Mouse (Mus musculus): ENCODE results near the gene Gm21887. TPM values are rescaled to one million over a fixed set of nuclear protein-coding genes. Genes with fewer than 3 reads are reported as not detected.
A peak's percentile ranks its signal among the peaks of the same experiment; 100 is the strongest.
"Not testable (repeated sequence)": the region's sequence is repeated elsewhere in the genome, so short reads cannot be mapped to it uniquely, and the experiment has no call there.

The Gm21887 gene
- polyA plus RNA-seq, 1 experiment from 2014 or later, result 212 TPM

GRCm38 (mm10) chrX:169984853-169985252 lies 24.6 kb upstream of the Gm21887 start:
- not testable (repeated sequence) for ATAC-seq (ENCODE audit: insufficient number of reproducible peaks, insufficient read depth, low FRiP score, low TSS enrichment); H3K9ac ChIP-seq; H3K27me3 ChIP-seq; H3K4me3 ChIP-seq; H3K27ac ChIP-seq; H3K4me2 ChIP-seq (replicated peaks); H3K4me1 ChIP-seq
- Histone ChIP-seq H3K9me3 (peaks cover 52% of the 10 kb centered on the region), H3K36me3 (peaks cover 59% of the 10 kb centered on the region)
- WGBS, result 92% methylated on average over 21 of the region's 21 CpGs

- H3K4me2 ChIP-seq (replicated peaks); H3K4me3 ChIP-seq; H3K9ac ChIP-seq; H3K27me3 ChIP-seq; H3K27ac ChIP-seq; H3K4me1 ChIP-seq: not testable (repeated sequence)
- peak; percentile 23; the same call in 1 of the 2 replicates for ATAC-seq (ENCODE audit: insufficient number of reproducible peaks, insufficient read depth, low FRiP score, low TSS enrichment)
- 83% methylated on average over 18 of the region's 18 CpGs for WGBS
- Histone ChIP-seq H3K9me3 (peaks cover 60% of the 10 kb centered on the region), H3K36me3 (peaks cover 64% of the 10 kb centered on the region)
These were observed 23.7 kb upstream of the Gm21887 start for GRCm38 (mm10) chrX:169985796-169986195.

GRCm38 (mm10) chrX:169986519-169987367 lies 22.7 kb upstream of the Gm21887 start:
- 53% methylated on average over 51 of the region's 51 CpGs for WGBS
- peak overlapping the region; percentile 16; the same call in 1 of the 2 replicates for H3K4me3 ChIP-seq
- peak overlapping the region; percentile 17; the same call in 1 of the 2 replicates for H3K4me2 ChIP-seq (replicated peaks)
- H3K36me3 ChIP-seq, result peaks cover 58% of the 10 kb centered on the region
- peak; percentile 90 for ATAC-seq (ENCODE audit: insufficient number of reproducible peaks, insufficient read depth, low FRiP score, low TSS enrichment)
- H3K9ac ChIP-seq, H3K4me1 ChIP-seq, H3K27ac ChIP-seq, H3K27me3 ChIP-seq: not testable (repeated sequence)
- H3K9me3 ChIP-seq, result peaks cover 56% of the 10 kb centered on the region

GRCm38 (mm10) chrX:169987368-169987837 lies 22.1 kb upstream of the Gm21887 start:
- Histone ChIP-seq H3K9me3 (peaks cover 49% of the 10 kb centered on the region), H3K36me3 (peaks cover 52% of the 10 kb centered on the region)
- H3K27me3 ChIP-seq; H3K27ac ChIP-seq; H3K4me2 ChIP-seq (replicated peaks); H3K9ac ChIP-seq; H3K4me3 ChIP-seq; H3K4me1 ChIP-seq: not testable (repeated sequence)
- 86% methylated on average over 28 of the region's 28 CpGs for WGBS
- ATAC-seq (ENCODE audit: insufficient number of reproducible peaks, insufficient read depth, low FRiP score, low TSS enrichment), result peak; percentile 3; the same call in 1 of the 2 replicates

GRCm38 (mm10) chrX:169988571-169989218 lies 20.8 kb upstream of the Gm21887 start:
- 93% methylated on average over 56 of the region's 56 CpGs for WGBS

GRCm38 (mm10) chrX:169989219-169989595 lies 20.3 kb upstream of the Gm21887 start:
- ATAC-seq (ENCODE audit: insufficient number of reproducible peaks, insufficient read depth, low FRiP score, low TSS enrichment); H3K4me3 ChIP-seq; H3K27me3 ChIP-seq; H3K4me1 ChIP-seq; H3K9ac ChIP-seq; H3K27ac ChIP-seq; H3K4me2 ChIP-seq (replicated peaks): not testable (repeated sequence)
- 85% methylated on average over 8 of the region's 8 CpGs for WGBS
- peaks cover 47% of the 10 kb centered on the region for H3K9me3 ChIP-seq
- peaks cover 46% of the 10 kb centered on the region for H3K36me3 ChIP-seq

More at GRCm38 (mm10) chrX:169988571-169989218, 20.8 kb upstream of the Gm21887 start:
- not testable (repeated sequence) for H3K4me2 ChIP-seq (replicated peaks); H3K27me3 ChIP-seq; H3K27ac ChIP-seq; H3K4me3 ChIP-seq; H3K4me1 ChIP-seq; H3K9ac ChIP-seq
- peaks cover 48% of the 10 kb centered on the region for H3K9me3 ChIP-seq
- ATAC-seq (ENCODE audit: insufficient number of reproducible peaks, insufficient read depth, low FRiP score, low TSS enrichment), result peak; percentile 19; the same call in 1 of the 2 replicates
- H3K36me3 ChIP-seq, result peaks cover 48% of the 10 kb centered on the region

GRCm38 (mm10) chrX:169989691-169990631 lies 19.5 kb upstream of the Gm21887 start:
- Histone ChIP-seq H3K9me3 (peaks cover 39% of the 10 kb centered on the region), H3K36me3 (peaks cover 39% of the 10 kb centered on the region)
- H3K27ac ChIP-seq; H3K4me3 ChIP-seq; H3K4me2 ChIP-seq (replicated peaks); H3K4me1 ChIP-seq; H3K9ac ChIP-seq; H3K27me3 ChIP-seq; ATAC-seq (ENCODE audit: insufficient number of reproducible peaks, insufficient read depth, low FRiP score, low TSS enrichment): not testable (repeated sequence)
- WGBS, result 75% methylated on average over 56 of the region's 56 CpGs

- not testable (repeated sequence) for H3K4me2 ChIP-seq (replicated peaks); H3K4me1 ChIP-seq; H3K27ac ChIP-seq; H3K4me3 ChIP-seq; H3K27me3 ChIP-seq; ATAC-seq (ENCODE audit: insufficient number of reproducible peaks, insufficient read depth, low FRiP score, low TSS enrichment); H3K9ac ChIP-seq
- H3K9me3 ChIP-seq, result peaks cover 32% of the 10 kb centered on the region
- peaks cover 31% of the 10 kb centered on the region for H3K36me3 ChIP-seq
- 17% methylated on average over 16 of the region's 28 CpGs for whole genome bisulfite sequencing
These were observed 18.2 kb upstream of the Gm21887 start for GRCm38 (mm10) chrX:169991128-169991873.

- ATAC-seq (ENCODE audit: insufficient number of reproducible peaks, insufficient read depth, low FRiP score, low TSS enrichment); H3K27ac ChIP-seq; H3K9ac ChIP-seq; H3K4me3 ChIP-seq; H3K4me1 ChIP-seq; H3K4me2 ChIP-seq (replicated peaks); H3K27me3 ChIP-seq: not testable (repeated sequence)
- 29% methylated on average over 10 of the region's 15 CpGs for WGBS
- Histone ChIP-seq H3K9me3 (peaks cover 26% of the 10 kb centered on the region), H3K36me3 (peaks cover 26% of the 10 kb centered on the region)
These were observed 17.2 kb upstream of the Gm21887 start for GRCm38 (mm10) chrX:169992086-169992930.

GRCm38 (mm10) chrX:169992951-169993547 lies 16.4 kb upstream of the Gm21887 start:
- WGBS, result 47% methylated on average over 5 of the region's 8 CpGs
- ATAC-seq (ENCODE audit: insufficient number of reproducible peaks, insufficient read depth, low FRiP score, low TSS enrichment); H3K27me3 ChIP-seq; H3K4me3 ChIP-seq; H3K27ac ChIP-seq; H3K4me1 ChIP-seq; H3K9ac ChIP-seq; H3K4me2 ChIP-seq (replicated peaks): not testable (repeated sequence)
- H3K9me3 ChIP-seq, result peaks cover 22% of the 10 kb centered on the region
- H3K36me3 ChIP-seq, result peaks cover 22% of the 10 kb centered on the region
